Mouse (Mus musculus): ENCODE data around the gene Xab2. TPM values are rescaled to one million over a fixed set of nuclear protein-coding genes. Genes with fewer than 3 reads are reported as not detected.

Xab2 gene
- 19.5 and 21.0 TPM in 2 replicates for polyA plus RNA-seq (2015; fragmentation: Nextera tagmentation; extraction: Ambion mirVana)

DNA sequence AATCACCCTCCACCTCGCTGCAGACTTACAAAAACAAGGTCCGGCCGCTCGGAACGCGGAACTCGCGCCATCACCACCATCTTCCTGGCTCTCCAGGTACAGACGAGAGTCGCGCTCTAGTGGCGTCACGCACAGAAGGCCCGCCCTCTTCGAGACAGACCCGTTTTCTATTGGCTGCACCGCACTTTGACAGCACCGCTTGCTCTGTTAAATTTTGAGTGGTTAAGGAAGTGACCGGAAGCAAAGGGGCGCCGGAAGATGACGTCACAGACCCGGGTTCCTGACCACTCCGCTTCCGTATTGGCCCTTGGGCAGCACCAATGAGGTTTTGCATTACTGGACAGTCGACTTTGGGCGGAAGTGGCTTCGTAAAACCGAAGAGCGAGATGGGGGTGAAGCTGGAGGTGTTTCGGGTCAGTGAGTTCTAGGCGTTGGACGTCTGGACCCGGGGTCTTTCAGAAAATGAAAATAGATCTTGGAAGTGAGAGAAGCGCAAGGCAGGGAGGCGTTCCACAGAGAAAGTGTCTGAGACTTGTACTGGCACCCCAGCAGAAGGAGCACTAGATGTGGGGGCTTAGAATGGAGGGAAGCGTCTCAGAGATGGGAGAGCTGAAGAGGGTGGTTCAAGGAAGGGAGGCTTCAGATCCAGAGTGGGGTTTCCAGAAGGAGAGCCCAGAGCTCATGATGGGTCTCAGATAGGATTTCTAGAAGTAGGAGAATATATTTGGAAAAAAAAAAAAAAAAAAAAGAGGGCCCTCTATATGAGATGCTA lies at the start of gene Xab2, which contains the start of gene Pet100:
TSS of gene Xab2 (minus strand) at position 118 of the 772 bp plus-strand sequence.
TSS of gene Pet100 (plus strand) at position 350 of the 772 bp plus-strand sequence.

GRCm38 (mm10) chr8:3665507-3665906 lies 44.4 kb upstream of the Xab2 start, which contains the start of gene Mcemp1:
TSS of gene Mcemp1 (plus strand) at chr8:3665754.

GRCm38 (mm10) chr8:3655526-3655925 lies 34.4 kb upstream of the Xab2 start, which contains the start of gene Retn:
TSS of gene Retn (plus strand) at chr8:3655770.

GRCm38 (mm10) chr8:3630647-3631477 lies 9.7 kb upstream of the Xab2 start, which contains the start of gene Stxbp2:
TSS of gene Stxbp2 (plus strand) at chr8:3630955.

GRCm38 (mm10) chr8:3625445-3625844 lies 4.3 kb upstream of the Xab2 start, which contains the start of gene Pcp2:
TSS of gene Pcp2 (minus strand) at chr8:3625545.

DNA sequence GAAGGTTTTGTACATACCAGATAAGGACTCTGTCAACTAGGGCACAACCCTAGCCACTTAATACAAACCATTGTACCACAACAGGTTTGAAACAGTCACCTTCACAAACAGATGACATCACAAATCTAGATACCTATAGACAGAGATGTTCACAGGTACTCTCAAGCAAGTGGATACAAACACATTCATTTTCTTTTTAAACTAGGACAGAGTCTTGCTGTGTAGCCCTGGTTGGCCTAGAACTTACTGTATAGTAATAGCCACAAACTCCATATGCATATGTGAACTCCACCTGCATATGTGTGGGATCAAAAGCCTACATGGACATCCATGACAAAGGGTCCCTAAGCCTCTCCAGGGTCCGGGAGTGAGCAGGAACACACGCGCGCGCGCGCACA lies 34.1 kb downstream of the Xab2 start, which contains the start of gene Camsap3:
TSS of gene Camsap3 (plus strand) at position 301 of the 398 bp plus-strand sequence.

GRCm38 (mm10) chr8:3567641-3568371 lies 53.3 kb downstream of the Xab2 start, which contains the start of gene C330021F23Rik:
TSS of gene C330021F23Rik (plus strand) at chr8:3567990.

Other genes with a start within 250 kb of the Xab2 start
- 2.6 and 3.1 TPM in 2 replicates for gene Arhgef18, start 228.3 kb downstream of the Xab2 start, polyA plus RNA-seq (2015; fragmentation: Nextera tagmentation; extraction: Ambion mirVana)
- gene Pex11g, start 153.6 kb downstream of the Xab2 start, polyA plus RNA-seq (2015; fragmentation: Nextera tagmentation; extraction: Ambion mirVana): 4.9 and 7.0 TPM in 2 replicates
- not detected in 2 replicates for gene Tex45, start 150.5 kb downstream of the Xab2 start, polyA plus RNA-seq (2015; fragmentation: Nextera tagmentation; extraction: Ambion mirVana)
- gene Zfp358, start 128.2 kb downstream of the Xab2 start, polyA plus RNA-seq (2015; fragmentation: Nextera tagmentation; extraction: Ambion mirVana): 23.2 and 25.1 TPM in 2 replicates
- 26.1 and 28.2 TPM in 2 replicates for gene Mcoln1, start 120.9 kb downstream of the Xab2 start, polyA plus RNA-seq (2015; fragmentation: Nextera tagmentation; extraction: Ambion mirVana)
- gene Pnpla6, start 105.9 kb downstream of the Xab2 start, polyA plus RNA-seq (2015; fragmentation: Nextera tagmentation; extraction: Ambion mirVana): 8.8 and 9.3 TPM in 2 replicates
- 0.12 and 0.23 TPM in 2 replicates for gene C330021F23Rik, start 53.3 kb downstream of the Xab2 start, polyA plus RNA-seq (2015; fragmentation: Nextera tagmentation; extraction: Ambion mirVana)
- gene Camsap3, start 34.0 kb downstream of the Xab2 start, polyA plus RNA-seq (2015; fragmentation: Nextera tagmentation; extraction: Ambion mirVana): 0.67 and 1.3 TPM in 2 replicates
- gene Pet100, start 232 bp upstream of the Xab2 start, polyA plus RNA-seq (2015; fragmentation: Nextera tagmentation; extraction: Ambion mirVana): 76.1 and 83.2 TPM in 2 replicates
- gene Pcp2, start 4.2 kb upstream of the Xab2 start, polyA plus RNA-seq (2015; fragmentation: Nextera tagmentation; extraction: Ambion mirVana): not detected in 2 replicates
- gene Stxbp2, start 9.6 kb upstream of the Xab2 start, polyA plus RNA-seq (2015; fragmentation: Nextera tagmentation; extraction: Ambion mirVana): 5.0 and 16.5 TPM in 2 replicates
- gene Retn, start 34.5 kb upstream of the Xab2 start, polyA plus RNA-seq (2015; fragmentation: Nextera tagmentation; extraction: Ambion mirVana): 15.0 and 330 TPM in 2 replicates
- gene Mcemp1, start 44.4 kb upstream of the Xab2 start, polyA plus RNA-seq (2015; fragmentation: Nextera tagmentation; extraction: Ambion mirVana): 0.26 and 0.34 TPM in 2 replicates
- 5.8 and 29.9 TPM in 2 replicates for gene Fcor, start 51.0 kb upstream of the Xab2 start, polyA plus RNA-seq (2015; fragmentation: Nextera tagmentation; extraction: Ambion mirVana)
- gene Trappc5, start 55.0 kb upstream of the Xab2 start, polyA plus RNA-seq (2015; fragmentation: Nextera tagmentation; extraction: Ambion mirVana): 26.8 and 27.3 TPM in 2 replicates
- 0.10 and 0.13 TPM in 2 replicates for gene Fcer2a, start 72.9 kb upstream of the Xab2 start, polyA plus RNA-seq (2015; fragmentation: Nextera tagmentation; extraction: Ambion mirVana)
- gene Clec4g, start 99.3 kb upstream of the Xab2 start, polyA plus RNA-seq (2015; fragmentation: Nextera tagmentation; extraction: Ambion mirVana): 0.27 TPM in 1 of 2 replicates, not detected in the other
- gene Cd209a, start 127.7 kb upstream of the Xab2 start, polyA plus RNA-seq (2015; fragmentation: Nextera tagmentation; extraction: Ambion mirVana): 0.09 and 0.46 TPM in 2 replicates
- not detected in 2 replicates for gene Cd209e, start 233.0 kb upstream of the Xab2 start, polyA plus RNA-seq (2015; fragmentation: Nextera tagmentation; extraction: Ambion mirVana)

Data from skeletal muscle tissue, postnatal 0 days (tissue).